Mouse (Mus musculus): ENCODE measurements at regions not wholly inside any gene's neighbourhood (a gene's known extent, or its start where the extent isn't known, plus 50 kb on each side); places are given as distances from the start of the nearest gene placed in this dataset.

GRCm38 (mm10) chr1:47050492-47050891, 157.8 kb upstream of the Slc39a10 start:
- Histone ChIP-seq H3K9ac (ENCODE audit: low read length) (no peak overlapping the region), H3K4me2 (replicated peaks; ENCODE audit: low read depth) (no peak overlapping the region), H3K4me1 (replicated peaks; ENCODE audit: control insufficient read depth, insufficient read depth) (no peaks in the 10 kb centered on the region), H3K27ac (replicated peaks) (no peak overlapping the region), H3K27me3 (ENCODE audit: control insufficient read depth, insufficient read depth, low read length) (no peaks in the 10 kb centered on the region), H3K36me3 (ENCODE audit: control insufficient read depth, insufficient read depth, low read length) (no peaks in the 10 kb centered on the region), H3K9me3 (ENCODE audit: control insufficient read depth, low read length) (no peaks in the 10 kb centered on the region), H3K4me3 (ENCODE audit: low read depth, low read length) (no peak overlapping the region)
- no peak for DNase-seq (ENCODE audit: low spot score)
- ATAC-seq (ENCODE audit: low FRiP score, low TSS enrichment), result no peak
- TF ChIP-seq EP300 (optimal IDR thresholded peaks at IDR 0.05) (no peak), CTCF (IDR thresholded peaks at IDR 0.05; ENCODE audit: low read depth) (no peak)
- WGBS, result 83% methylated on average over 1 of the region's 1 CpGs

- Histone ChIP-seq H3K4me1 (replicated peaks; ENCODE audit: control insufficient read depth, insufficient read depth) (no peaks in the 10 kb centered on the region), H3K27ac (replicated peaks) (no peak overlapping the region), H3K9me3 (ENCODE audit: control insufficient read depth, low read length) (no peaks in the 10 kb centered on the region), H3K27me3 (ENCODE audit: control insufficient read depth, insufficient read depth, low read length) (no peaks in the 10 kb centered on the region), H3K36me3 (ENCODE audit: control insufficient read depth, insufficient read depth, low read length) (no peaks in the 10 kb centered on the region), H3K4me2 (replicated peaks; ENCODE audit: low read depth) (no peak overlapping the region), H3K4me3 (ENCODE audit: low read depth, low read length) (no peak overlapping the region), H3K9ac (ENCODE audit: low read length) (no peak overlapping the region)
- no peak for TF ChIP-seq EP300 (optimal IDR thresholded peaks at IDR 0.05)
- TF ChIP-seq CTCF (IDR thresholded peaks at IDR 0.05; ENCODE audit: low read depth), result no peak
- DNase-seq (ENCODE audit: low spot score), result no peak
- WGBS, result 76% methylated on average over 2 of the region's 2 CpGs
- ATAC-seq (ENCODE audit: low FRiP score, low TSS enrichment), result no peak
These were observed 144.9 kb upstream of the Slc39a10 start for GRCm38 (mm10) chr1:47037576-47037975.

- peak; percentile 16 for DNase-seq (ENCODE audit: low spot score)
- H3K4me1 ChIP-seq (replicated peaks; ENCODE audit: control insufficient read depth, insufficient read depth), result no peaks in the 10 kb centered on the region
- H3K9ac ChIP-seq (ENCODE audit: low read length), result no peak overlapping the region
- TF ChIP-seq CTCF (IDR thresholded peaks at IDR 0.05; ENCODE audit: low read depth) (no peak), EP300 (optimal IDR thresholded peaks at IDR 0.05) (no peak)
- no peaks in the 10 kb centered on the region for H3K9me3 ChIP-seq (ENCODE audit: control insufficient read depth, low read length)
- WGBS, result 10% methylated on average over 1 of the region's 1 CpGs
- no peak overlapping the region for H3K27ac ChIP-seq (replicated peaks)
- H3K36me3 ChIP-seq (ENCODE audit: control insufficient read depth, insufficient read depth, low read length), result no peaks in the 10 kb centered on the region
- H3K4me2 ChIP-seq (replicated peaks; ENCODE audit: low read depth), result no peak overlapping the region
- no peaks in the 10 kb centered on the region for H3K27me3 ChIP-seq (ENCODE audit: control insufficient read depth, insufficient read depth, low read length)
- no peak for ATAC-seq (ENCODE audit: low FRiP score, low TSS enrichment)
- no peak overlapping the region for H3K4me3 ChIP-seq (ENCODE audit: low read depth, low read length)
These were observed 126.7 kb upstream of the Slc39a10 start for GRCm38 (mm10) chr1:47019356-47019755.

- H3K27me3 ChIP-seq (ENCODE audit: control insufficient read depth, insufficient read depth, low read length), result no peaks in the 10 kb centered on the region
- DNase-seq (ENCODE audit: low spot score) (peak; percentile 15), ATAC-seq (ENCODE audit: low FRiP score, low TSS enrichment) (no peak)
- WGBS, result 57% methylated on average over 1 of the region's 1 CpGs
- TF ChIP-seq CTCF (IDR thresholded peaks at IDR 0.05; ENCODE audit: low read depth) (no peak), EP300 (optimal IDR thresholded peaks at IDR 0.05) (no peak)
- no peaks in the 10 kb centered on the region for H3K4me1 ChIP-seq (replicated peaks; ENCODE audit: control insufficient read depth, insufficient read depth)
- no peaks in the 10 kb centered on the region for H3K36me3 ChIP-seq (ENCODE audit: control insufficient read depth, insufficient read depth, low read length)
- no peak overlapping the region for H3K4me2 ChIP-seq (replicated peaks; ENCODE audit: low read depth)
- no peak overlapping the region for H3K27ac ChIP-seq (replicated peaks)
- no peak overlapping the region for H3K9ac ChIP-seq (ENCODE audit: low read length)
- no peak overlapping the region for H3K4me3 ChIP-seq (ENCODE audit: low read depth, low read length)
- no peaks in the 10 kb centered on the region for H3K9me3 ChIP-seq (ENCODE audit: control insufficient read depth, low read length)
These were observed 121.9 kb upstream of the Slc39a10 start for GRCm38 (mm10) chr1:47014526-47014925.

- H3K36me3 ChIP-seq (ENCODE audit: control insufficient read depth, insufficient read depth, low read length), result no peaks in the 10 kb centered on the region
- H3K27me3 ChIP-seq (ENCODE audit: control insufficient read depth, insufficient read depth, low read length), result no peaks in the 10 kb centered on the region
- DNase-seq (ENCODE audit: low spot score) (no peak), ATAC-seq (ENCODE audit: low FRiP score, low TSS enrichment) (no peak)
- WGBS, result 80% methylated on average over 5 of the region's 5 CpGs
- no peak overlapping the region for H3K9ac ChIP-seq (ENCODE audit: low read length)
- TF ChIP-seq EP300 (optimal IDR thresholded peaks at IDR 0.05) (no peak), CTCF (IDR thresholded peaks at IDR 0.05; ENCODE audit: low read depth) (no peak)
- no peak overlapping the region for H3K27ac ChIP-seq (replicated peaks)
- H3K4me2 ChIP-seq (replicated peaks; ENCODE audit: low read depth), result no peak overlapping the region
- no peaks in the 10 kb centered on the region for H3K9me3 ChIP-seq (ENCODE audit: control insufficient read depth, low read length)
- H3K4me1 ChIP-seq (replicated peaks; ENCODE audit: control insufficient read depth, insufficient read depth), result no peaks in the 10 kb centered on the region
- no peak overlapping the region for H3K4me3 ChIP-seq (ENCODE audit: low read depth, low read length)
These were observed 111.1 kb upstream of the Slc39a10 start for GRCm38 (mm10) chr1:47003746-47004145.

GRCm38 (mm10) chr1:46999337-46999736, 106.7 kb upstream of the Slc39a10 start:
- no peak for TF ChIP-seq CTCF (IDR thresholded peaks at IDR 0.05; ENCODE audit: low read depth)
- no peak for TF ChIP-seq EP300 (optimal IDR thresholded peaks at IDR 0.05)
- Histone ChIP-seq H3K9me3 (ENCODE audit: control insufficient read depth, low read length) (no peaks in the 10 kb centered on the region), H3K4me3 (ENCODE audit: low read depth, low read length) (no peak overlapping the region), H3K27me3 (ENCODE audit: control insufficient read depth, insufficient read depth, low read length) (no peaks in the 10 kb centered on the region), H3K36me3 (ENCODE audit: control insufficient read depth, insufficient read depth, low read length) (no peaks in the 10 kb centered on the region), H3K27ac (replicated peaks) (no peak overlapping the region), H3K4me2 (replicated peaks; ENCODE audit: low read depth) (no peak overlapping the region), H3K9ac (ENCODE audit: low read length) (no peak overlapping the region), H3K4me1 (replicated peaks; ENCODE audit: control insufficient read depth, insufficient read depth) (no peaks in the 10 kb centered on the region)
- DNase-seq (ENCODE audit: low spot score), result no peak
- WGBS, result 28% methylated on average over 3 of the region's 3 CpGs
- ATAC-seq (ENCODE audit: low FRiP score, low TSS enrichment), result no peak
